Mouse (Mus musculus) hindlimb bud, embryonic 11.5 days (tissue): ENCODE results near the gene Gm49027.
A peak's percentile ranks its signal among the peaks of the same experiment; 100 is the strongest.
"Not testable (repeated sequence)": the region's sequence is repeated elsewhere in the genome, so short reads cannot be mapped to it uniquely, and the experiment has no call there.

Experiments used
- DNase-seq: peaks from one replicate; pipeline ENCODE4 v3.0.0-alpha.2; 2012; ENCODE audit warnings: low read depth, low spot score; ENCODE audit errors: extremely low spot score

The Gm49027 gene

DNA sequence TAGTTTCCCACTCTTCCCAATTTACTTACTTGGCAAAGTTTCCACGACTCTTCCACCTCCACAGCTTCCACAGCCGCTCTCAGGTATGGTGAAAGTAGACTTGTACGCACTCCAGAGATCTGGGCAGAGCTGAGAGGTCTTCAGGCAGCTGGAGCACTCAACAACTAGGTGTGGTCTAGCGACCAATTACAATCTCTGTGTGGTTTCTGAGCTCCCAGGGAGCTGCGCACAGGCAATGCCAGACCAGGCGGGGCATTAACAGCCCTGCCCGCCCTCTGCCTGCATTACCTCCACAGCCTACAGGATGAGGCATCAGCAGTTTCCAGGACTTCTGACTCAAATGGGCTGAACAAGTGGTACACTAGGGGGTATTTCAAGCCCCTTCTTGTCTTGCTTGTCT, at the start of gene Gm49027:
Gm49027 (minus strand) TSS at position 208 of the 400 bp plus-strand sequence.
- DNase-seq: no peak

DNA sequence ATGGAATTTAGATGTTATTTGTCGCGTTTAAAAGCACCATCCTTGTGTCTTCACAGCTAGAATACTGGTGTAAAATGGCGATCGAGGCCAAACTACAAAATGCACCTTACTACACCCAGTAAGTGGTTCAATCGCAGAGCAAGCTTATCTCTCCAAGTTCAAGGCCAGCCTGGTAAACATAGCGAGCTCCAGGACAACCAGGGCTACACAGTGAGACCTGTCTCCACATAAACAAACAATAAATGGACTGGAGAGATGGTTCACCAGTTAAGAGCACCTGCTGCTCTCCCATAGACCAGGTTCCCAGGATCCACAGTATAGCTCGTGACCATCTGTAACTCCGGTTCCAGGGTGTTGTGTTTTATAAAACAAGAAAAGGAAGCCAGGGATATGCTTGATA, 48.1 kb upstream of the Gm49027 start:
- DNase-seq: no peak

DNA sequence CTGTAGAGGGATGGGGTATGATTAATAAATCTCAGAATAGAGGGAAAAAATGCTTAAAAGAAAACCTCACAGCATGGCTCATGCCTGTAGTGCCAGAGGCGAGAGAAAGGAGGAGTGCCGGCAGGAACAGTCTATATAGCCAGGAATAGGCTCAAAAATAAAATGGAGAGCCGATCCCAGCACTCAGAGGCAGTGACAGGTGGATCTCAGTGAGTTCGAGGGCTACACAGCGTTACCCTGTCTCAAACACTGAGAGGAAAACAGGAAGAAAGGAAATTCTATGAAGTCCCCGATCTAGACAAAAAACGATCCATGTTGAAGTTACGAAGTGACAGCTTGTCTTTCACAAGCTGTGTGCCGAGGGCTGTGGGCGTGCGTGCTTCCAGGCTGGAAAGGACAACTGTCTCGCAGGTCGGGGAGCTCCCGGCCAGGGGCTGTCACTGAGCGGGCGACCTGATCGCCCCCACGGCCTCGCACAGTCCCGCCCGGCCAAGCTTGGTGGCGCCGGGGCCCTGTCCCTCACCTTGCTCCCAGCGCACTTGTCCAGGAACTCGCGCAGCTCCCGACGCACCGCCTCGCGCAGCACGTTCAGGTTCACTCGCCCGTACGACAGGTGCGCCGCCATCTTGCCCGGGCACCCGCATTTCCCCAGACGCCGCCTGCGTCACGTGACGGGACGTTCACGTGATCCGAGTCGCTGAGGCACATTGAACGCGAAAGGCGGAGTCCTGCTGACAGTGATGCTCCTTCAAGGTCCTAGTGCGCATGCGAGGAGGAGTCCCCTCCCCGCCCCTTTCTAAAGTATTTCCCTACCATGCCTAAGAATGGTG, 47.3 kb upstream of the Gm49027 start, which contains the start of gene Vps33a:
Vps33a (minus strand) TSS at position 682 of the 830 bp plus-strand sequence.
- peak; percentile 99 for DNase-seq

DNA sequence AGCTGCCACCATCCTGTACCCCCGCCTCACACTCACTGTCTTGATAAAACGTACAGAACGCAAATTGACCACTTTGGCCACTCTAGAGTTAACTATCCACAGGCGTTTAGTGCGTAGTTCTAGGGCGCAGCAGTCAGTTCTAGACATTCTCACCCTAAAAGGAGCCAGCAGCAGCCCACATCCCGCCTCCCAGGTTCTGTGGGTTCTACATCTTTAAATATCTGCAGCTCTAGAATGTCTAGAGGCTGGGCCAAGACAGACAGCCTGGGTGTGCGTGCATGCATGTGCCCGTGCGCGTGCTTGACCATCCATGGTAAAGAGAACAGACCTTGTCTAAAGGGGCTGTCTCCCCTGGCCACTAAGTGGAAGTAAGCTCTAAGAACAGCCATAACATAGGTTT, 35.8 kb upstream of the Gm49027 start:
- no peak for DNase-seq

DNA sequence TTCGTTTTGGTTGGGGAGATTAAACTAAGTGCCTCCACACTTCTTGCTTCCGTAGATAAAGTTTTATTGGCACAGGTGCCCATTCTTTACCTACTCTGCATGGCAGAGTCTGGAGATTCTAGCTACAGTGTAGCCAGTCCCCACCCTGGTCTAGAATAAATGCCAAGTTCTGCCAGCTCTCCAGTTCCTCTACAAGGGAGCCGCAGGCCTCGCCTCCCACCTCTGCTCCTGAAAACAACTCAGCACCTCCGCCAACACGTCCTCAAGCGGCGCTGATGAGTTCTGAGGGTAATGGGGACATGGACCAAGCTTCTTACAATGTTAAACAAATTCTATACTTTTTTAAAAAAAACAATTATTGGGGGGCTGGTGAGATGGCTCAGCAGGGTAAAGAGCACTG, 34.3 kb upstream of the Gm49027 start:
- DNase-seq: no peak

DNA sequence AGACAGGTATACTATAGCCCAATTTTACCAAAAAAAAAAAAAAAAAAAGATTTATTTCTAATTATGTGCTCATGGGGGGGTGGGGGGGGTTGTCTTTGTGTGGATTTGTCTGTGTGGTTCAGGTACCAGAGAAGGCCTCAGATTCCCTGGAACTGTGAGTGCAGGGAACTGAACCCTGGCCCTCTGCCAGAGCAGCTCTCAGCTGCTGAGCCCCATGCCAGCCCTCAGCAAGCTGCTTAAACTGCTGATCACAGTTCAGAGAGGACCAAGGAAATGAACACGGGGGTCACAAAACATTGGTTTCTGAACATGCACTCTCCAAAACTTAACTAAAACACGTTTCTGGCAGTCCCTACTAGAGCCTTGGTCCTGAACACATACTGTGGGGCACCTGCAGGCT, 31.2 kb upstream of the Gm49027 start:
- no peak for DNase-seq

GRCm38 (mm10) chr5:123555693-123556092, 30.4 kb upstream of the Gm49027 start:
- no peak for DNase-seq

- DNase-seq: no peak
These were observed 8.5 kb upstream of the Gm49027 start for GRCm38 (mm10) chr5:123533801-123534200.

DNA sequence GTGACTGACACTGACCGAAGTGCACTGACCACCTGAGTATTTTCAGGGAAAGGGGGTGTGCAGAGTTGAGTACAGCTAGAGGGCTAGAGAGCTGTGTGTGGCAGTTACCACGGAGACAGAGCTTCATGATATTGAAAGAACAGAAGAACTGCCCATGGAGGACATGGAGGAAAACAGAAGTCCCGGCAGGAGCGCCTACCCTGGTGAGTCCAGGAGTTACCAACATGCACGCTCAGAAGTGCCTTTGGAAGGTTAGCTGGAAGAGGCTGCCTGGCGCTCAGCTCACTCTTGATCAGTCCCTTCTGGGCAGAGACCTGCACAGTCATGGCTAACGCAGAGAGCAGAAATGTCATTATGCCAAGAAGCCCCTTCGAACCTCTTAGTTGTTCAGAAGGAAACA, 4.8 kb upstream of the Gm49027 start:
- no peak for DNase-seq

GRCm38 (mm10) chr5:123528641-123529040, 3.4 kb upstream of the Gm49027 start:
- no peak for DNase-seq

DNA sequence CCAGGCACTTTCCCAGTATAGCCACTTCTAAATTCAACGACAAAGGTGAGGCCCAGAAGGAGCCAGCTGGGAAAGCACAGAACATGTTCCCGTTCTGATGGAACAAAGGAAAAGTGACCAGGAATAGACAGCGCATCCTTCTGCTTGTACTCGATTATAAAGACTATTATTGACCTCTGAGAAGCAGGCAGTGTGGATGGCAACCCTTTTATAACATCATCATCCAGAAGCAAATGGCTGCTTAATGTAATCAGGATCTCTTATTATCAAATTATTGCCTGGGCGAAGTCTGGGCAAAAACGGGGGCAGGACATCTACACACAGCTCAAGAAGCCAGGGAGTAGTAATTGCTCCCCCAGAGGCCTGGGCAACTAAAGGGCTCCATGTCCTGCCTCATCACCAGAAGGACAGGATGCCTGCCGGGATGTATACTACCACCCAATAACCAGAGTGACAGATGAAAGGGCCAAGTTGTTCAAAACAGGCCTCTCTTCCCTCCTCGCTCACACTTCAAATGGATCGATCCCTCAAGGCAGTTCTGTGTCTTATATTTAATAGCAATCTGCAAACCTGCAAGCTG, 718 bp upstream of the Gm49027 start:
- no peak for DNase-seq

- no peak for DNase-seq
These were observed 916 bp downstream of the Gm49027 start for GRCm38 (mm10) chr5:123524393-123524750.

GRCm38 (mm10) chr5:123523692-123524392, 1.4 kb downstream of the Gm49027 start, which contains the start of gene Diablo:
Gene Diablo (minus strand): TSS chr5:123524176.
- DNase-seq: peak; percentile 88

- DNase-seq: no peak
These were observed 3.1 kb downstream of the Gm49027 start for GRCm38 (mm10) chr5:123522166-123522565.

- no peak for DNase-seq
These were observed 3.7 kb downstream of the Gm49027 start for GRCm38 (mm10) chr5:123521621-123522020.

- DNase-seq: no peak
These were observed 4.6 kb downstream of the Gm49027 start for GRCm38 (mm10) chr5:123520666-123521065.

DNA sequence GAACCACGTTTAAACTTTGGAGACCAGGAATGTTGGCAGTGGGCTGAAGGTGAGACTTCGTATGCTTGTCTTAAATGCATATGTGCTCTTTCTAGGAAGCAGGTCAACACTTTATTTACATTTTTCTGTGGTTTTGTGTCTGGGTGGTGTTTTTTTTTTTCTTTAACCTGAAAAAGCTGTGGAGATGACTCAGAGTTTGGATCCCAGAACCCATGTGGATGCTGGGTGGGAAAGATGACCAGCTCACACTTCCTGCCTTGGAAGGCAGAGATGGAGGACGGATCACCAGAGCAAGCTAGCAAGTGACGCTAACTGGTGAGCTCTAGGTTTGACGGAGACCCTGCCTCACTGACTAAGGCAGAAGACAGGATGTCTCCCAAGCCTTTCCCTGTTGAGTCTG, 10.4 kb downstream of the Gm49027 start:
- DNase-seq: no peak

DNA sequence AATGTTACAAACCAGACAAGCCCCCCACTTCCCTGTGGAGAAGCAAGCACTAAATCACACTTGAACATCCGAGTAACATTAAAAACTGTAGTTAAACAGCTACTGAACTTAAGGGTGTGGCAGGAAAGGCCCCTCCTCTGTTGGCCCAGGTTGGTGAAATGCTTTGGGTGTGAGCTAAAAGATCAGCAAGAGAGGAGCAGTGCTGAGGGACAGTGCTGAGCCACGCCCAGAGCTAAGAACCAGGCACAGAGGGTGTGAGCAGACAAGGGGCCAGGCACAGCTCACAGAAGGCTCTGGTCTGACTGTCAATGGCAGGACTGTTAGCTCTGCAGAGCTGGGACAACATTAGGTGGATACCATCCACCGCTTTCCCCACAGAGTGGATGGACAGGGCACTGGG, 13.2 kb downstream of the Gm49027 start:
- DNase-seq: no peak

DNA sequence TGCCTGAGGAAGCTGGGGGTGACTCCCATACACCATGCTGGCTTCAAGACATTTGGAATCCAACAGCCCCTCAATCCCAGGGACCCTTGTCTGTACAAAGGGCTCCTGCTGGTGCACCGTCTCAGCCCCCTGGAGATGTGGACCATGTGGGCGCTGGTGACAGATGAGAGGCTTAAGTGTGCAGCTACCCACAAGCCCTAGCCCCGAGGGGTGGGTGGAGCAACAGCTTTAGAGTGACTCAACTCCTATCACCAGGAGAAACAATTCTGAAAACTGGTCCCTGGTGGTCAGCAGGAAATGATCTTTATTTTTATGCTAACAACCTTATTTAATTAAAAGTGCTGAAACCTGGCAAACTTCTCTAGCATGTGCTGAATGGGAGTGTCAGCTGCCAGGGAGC, 13.9 kb downstream of the Gm49027 start:
- not testable (repeated sequence) for DNase-seq

DNA sequence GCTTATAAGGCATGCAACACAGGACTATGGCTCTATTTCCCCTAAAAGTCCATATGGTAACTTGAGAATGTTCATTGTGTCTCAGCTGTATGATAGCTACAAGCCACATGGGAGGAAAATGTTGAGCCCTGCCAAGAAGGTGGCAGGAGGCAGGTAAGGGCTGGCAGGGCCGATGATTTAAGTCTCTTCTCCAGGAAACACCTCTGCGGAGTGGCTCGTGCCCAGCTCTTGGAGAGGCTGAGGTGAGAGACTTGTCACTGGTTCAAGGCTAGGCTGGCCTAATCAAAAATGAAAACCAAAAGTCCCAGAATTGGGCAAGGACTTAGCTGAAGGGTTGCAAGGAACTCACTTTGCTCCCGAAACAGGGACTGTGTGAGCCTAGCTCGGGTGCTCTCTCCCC, 15.1 kb downstream of the Gm49027 start, which contains the start of gene B3gnt4:
B3gnt4 (plus strand) TSS at position 301 of the 400 bp plus-strand sequence.
- no peak for DNase-seq

DNA sequence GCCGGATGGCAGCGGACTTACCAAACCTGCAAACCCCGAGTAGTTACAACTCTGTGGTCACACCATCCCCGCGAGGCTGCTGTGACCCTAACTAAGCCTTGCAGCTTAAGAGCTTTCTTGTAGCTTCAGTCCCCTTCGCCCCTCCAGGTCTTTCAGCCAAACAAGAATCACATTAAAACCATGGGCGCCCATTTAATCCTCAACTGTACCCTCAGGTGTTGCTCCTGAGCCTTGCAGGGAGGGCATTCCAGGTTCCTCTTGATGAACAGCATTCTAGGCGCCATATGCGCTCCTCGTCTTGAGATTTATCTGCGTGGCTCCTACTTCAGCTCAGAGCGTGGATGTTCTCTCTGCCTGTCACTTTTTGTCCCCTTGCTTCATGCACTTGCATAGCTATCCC, 16.4 kb downstream of the Gm49027 start:
- no peak for DNase-seq
